Mouse (Mus musculus) ES-E14 (cell line): ENCODE measurements around the gene Haus8. TPM values are rescaled to one million over a fixed set of nuclear protein-coding genes. Genes with fewer than 3 reads are reported as not detected.
"Not testable (repeated sequence)": the region's sequence is repeated elsewhere in the genome, so short reads cannot be mapped to it uniquely, and the experiment has no call there.

Experiments used
- DNase-seq: peaks from one replicate; pipeline ENCODE4 v3.0.0-alpha.2; 2013; ENCODE audit warnings: low read depth, low spot score
- H3K27ac ChIP-seq: 2 replicates; pipeline ENCODE4 v1.5.1; 2012; ENCODE audit warnings: low read depth, mild to moderate bottlenecking, low read length, moderate library complexity, mixed read lengths; ENCODE audit not compliant: poor library complexity, insufficient read depth, severe bottlenecking
- H3K36me3 ChIP-seq: 2 replicates; pipeline ENCODE4 v1.6.1; 2012; ENCODE audit warnings: mild to moderate bottlenecking, low read length, moderate library complexity, mixed read lengths; ENCODE audit not compliant: control insufficient read depth, poor library complexity, insufficient read depth, severe bottlenecking
- H3K4me1 ChIP-seq, 2 experiments: fragments of 150-350 bp in 1 of 2; sonication (generic) in 1 of 2; 2 replicates each; pipeline ENCODE4 v1.6.1; 2012; ENCODE audit warnings: low read length in 2 of 2, mild to moderate bottlenecking in 1 of 2, mixed read lengths in 1 of 2; ENCODE audit not compliant: control insufficient read depth in 2 of 2, insufficient read depth in 2 of 2, poor library complexity in 1 of 2
- H3K4me3 ChIP-seq, 2 experiments: fragments of 150-350 bp in 1 of 2; sonication (generic) in 1 of 2; 2 replicates each; pipeline ENCODE4 v1.5.1; 2012; ENCODE audit warnings: low read length in 2 of 2, low read depth in 1 of 2, mild to moderate bottlenecking in 1 of 2, mixed read lengths in 1 of 2; ENCODE audit not compliant: insufficient read depth in 1 of 2, poor library complexity in 1 of 2, severe bottlenecking in 1 of 2
- H3K9ac ChIP-seq: 2 replicates; pipeline ENCODE4 v1.6.1; 2012; ENCODE audit warnings: low read depth, mild to moderate bottlenecking, low read length, mixed read lengths; ENCODE audit not compliant: poor library complexity, insufficient read depth, severe bottlenecking
- H3K9me3 ChIP-seq: fragments of 150-350 bp; sonication (generic); 2 replicates; pipeline ENCODE4 v1.6.1; 2012; ENCODE audit warnings: low read depth, mild to moderate bottlenecking, low read length; ENCODE audit not compliant: control insufficient read depth, insufficient read depth
- CHD2 ChIP-seq: IDR thresholded peaks from 2 replicates; pipeline ENCODE4 v1.6.1; 2014; ENCODE audit warnings: mild to moderate bottlenecking, low read depth, low read length, inconsistent platforms
- HCFC1 ChIP-seq: IDR thresholded peaks from 2 replicates; pipeline ENCODE4 v1.6.1; 2012; ENCODE audit warnings: low read length, inconsistent platforms, borderline replicate concordance; ENCODE audit not compliant: insufficient read depth
- MAFK ChIP-seq: IDR thresholded peaks from 2 replicates; pipeline ENCODE4 v1.6.1; 2014; ENCODE audit warnings: mild to moderate bottlenecking, low read depth, low read length, inconsistent platforms; ENCODE audit not compliant: insufficient read depth
- ZC3H11A ChIP-seq: IDR thresholded peaks from 2 replicates; pipeline ENCODE4 v1.6.1; 2012; ENCODE audit warnings: low read depth, mild to moderate bottlenecking, inconsistent platforms, low read length, borderline replicate concordance
- ZNF384 ChIP-seq: IDR thresholded peaks from 2 replicates; pipeline ENCODE4 v1.6.1; 2012; ENCODE audit warnings: low read depth, low read length, inconsistent platforms
- in situ Hi-C, 2 experiments: fragments of 600-800 bp; cut with MboI; formaldehyde crosslinking; loops; one replicate each; pipeline ENCODE4 v1.15.1; 2025; ENCODE audit warnings: low sequenced_read_pairs in 2 of 2, inconsistent platforms in 1 of 2; ENCODE audit not compliant: unreplicated experiment in 2 of 2
- total RNA-seq: library from RNA; depleted of rRNA; stranded (reverse); fragments of 300-350 nt; gene quantifications from 2 replicates; pipeline ENCODE4 v1.2.3, GENCODE M21; 2012

Haus8 gene
- total RNA-seq, 1 experiment: 39.3 TPM

DNA sequence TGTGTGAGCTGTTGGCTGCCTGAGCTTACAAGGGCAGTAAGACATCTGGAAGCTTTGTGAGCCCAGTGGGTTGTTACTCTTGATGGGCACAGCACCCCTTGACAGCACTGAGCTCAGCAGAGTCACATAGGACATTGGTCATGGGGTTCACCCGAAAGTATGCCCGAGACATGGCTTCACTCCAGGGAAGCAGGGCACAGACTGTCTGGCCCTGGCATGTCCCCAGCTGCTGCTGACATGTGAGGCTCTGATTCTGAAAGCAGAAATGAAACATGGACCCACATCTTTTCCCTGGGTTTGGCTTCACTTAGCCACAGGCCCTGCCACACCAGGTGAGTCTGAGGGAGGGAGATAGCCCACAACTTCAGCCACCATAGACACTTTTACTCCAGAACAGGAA lies 24.1 kb upstream of the Haus8 start:
- no peaks in the 10 kb centered on the region; the same call in 1 of the 2 replicates for H3K36me3 ChIP-seq

DNA sequence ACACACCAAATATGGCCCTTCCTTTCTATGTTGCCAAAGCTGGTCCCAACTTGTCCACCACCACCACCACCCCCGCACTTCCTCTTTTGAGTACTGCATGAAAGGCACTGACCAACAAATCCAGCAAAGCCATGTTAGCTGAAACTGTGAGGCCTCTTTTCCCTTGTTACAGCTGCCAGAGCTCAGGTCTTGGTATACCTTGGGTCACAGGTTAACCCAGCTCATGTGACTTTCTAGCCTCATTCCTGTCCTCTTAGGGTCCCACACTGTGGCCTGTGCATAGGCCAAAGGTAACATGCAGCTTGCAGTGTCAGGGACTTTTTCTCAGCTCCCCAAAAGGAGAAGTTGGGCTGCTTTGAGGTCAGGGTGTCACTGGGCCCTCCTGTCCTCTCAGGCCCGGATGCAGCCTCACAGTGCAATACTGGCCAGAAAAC lies 23.5 kb upstream of the Haus8 start:
- no peak for DNase-seq
- Histone ChIP-seq H3K4me3 (no peak overlapping the region), H3K36me3 (peaks cover 3% of the 10 kb centered on the region; the same call in 1 of the 2 replicates), H3K9ac (no peak overlapping the region), H3K27ac (no peak overlapping the region), H3K4me1 (no peaks in the 10 kb centered on the region), H3K9me3 (no peaks in the 10 kb centered on the region)
- no peak for TF ChIP-seq ZC3H11A
- no peak for TF ChIP-seq ZNF384
- no peak for TF ChIP-seq HCFC1
- no peak for TF ChIP-seq MAFK
- no peak for TF ChIP-seq CHD2
- in situ Hi-C loops: no loop called here

More for the DNA sequence above, 24.1 kb upstream of the Haus8 start:
- H3K27ac ChIP-seq: no peak overlapping the region
- no peaks in the 10 kb centered on the region for H3K9me3 ChIP-seq
- H3K4me3 ChIP-seq: no peak overlapping the region
- in situ Hi-C loops: no loop called here
- no peaks in the 10 kb centered on the region for H3K4me1 ChIP-seq
- DNase-seq: no peak
- TF ChIP-seq MAFK (no peak), CHD2 (no peak), ZNF384 (no peak), ZC3H11A (no peak), HCFC1 (no peak)
- no peak overlapping the region for H3K9ac ChIP-seq

DNA sequence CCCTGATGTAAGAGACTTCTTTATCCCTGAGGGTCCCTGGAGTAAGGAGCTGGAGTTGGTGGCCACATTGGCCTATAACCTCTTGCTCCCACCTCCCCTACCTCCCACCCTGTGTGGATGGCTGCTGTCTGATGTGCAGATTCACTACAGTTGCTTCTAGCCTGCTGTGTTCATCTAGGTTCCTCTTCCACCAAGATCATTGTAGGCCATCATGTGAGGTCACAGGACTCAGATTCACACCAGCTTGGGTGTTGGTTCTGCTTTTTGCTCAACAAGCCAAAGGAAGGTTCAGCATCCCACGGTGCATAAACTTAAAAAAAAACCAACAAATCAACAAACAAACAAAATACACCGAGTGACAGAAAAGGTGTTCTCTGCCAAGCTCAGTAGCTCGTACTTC lies 21.2 kb upstream of the Haus8 start:
- H3K9ac ChIP-seq, DNase-seq, H3K4me1 ChIP-seq, H3K9me3 ChIP-seq, in situ Hi-C loops, H3K27ac ChIP-seq, H3K4me3 ChIP-seq: not testable (repeated sequence)
- H3K36me3 ChIP-seq: peaks cover 18% of the 10 kb centered on the region; the same call in 1 of the 2 replicates

DNA sequence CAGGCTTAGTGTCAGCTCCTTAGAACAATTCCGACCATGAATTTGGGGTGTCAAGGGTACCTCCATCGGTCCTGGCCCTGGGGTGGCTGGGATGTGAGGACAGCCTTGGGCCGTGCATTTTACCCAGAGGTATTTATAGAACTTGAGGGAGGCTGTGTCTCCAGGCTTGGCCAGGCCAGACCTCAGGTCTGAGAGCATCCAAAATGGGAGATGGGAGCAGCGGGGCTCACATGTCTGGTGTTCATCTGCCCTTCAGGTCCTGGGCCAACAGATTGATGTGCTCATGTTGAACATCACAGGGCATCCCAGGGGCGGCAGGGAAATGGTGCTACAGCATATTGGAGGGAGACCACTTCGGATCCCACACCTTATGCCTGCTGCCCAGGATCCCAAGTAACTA lies 18.6 kb upstream of the Haus8 start:
- no peak overlapping the region for H3K4me3 ChIP-seq
- no peak overlapping the region for H3K27ac ChIP-seq
- TF ChIP-seq ZC3H11A (no peak), MAFK (no peak), ZNF384 (no peak), CHD2 (no peak), HCFC1 (no peak)
- H3K36me3 ChIP-seq: peaks cover 18% of the 10 kb centered on the region; the same call in 1 of the 2 replicates
- H3K9ac ChIP-seq: no peak overlapping the region
- in situ Hi-C loops: no loop called here
- H3K4me1 ChIP-seq: peaks cover 0 to 6% of the 10 kb centered on the region in 2 experiments; a peak in 1 of 4 replicates
- no peak for DNase-seq
- no peaks in the 10 kb centered on the region for H3K9me3 ChIP-seq

DNA sequence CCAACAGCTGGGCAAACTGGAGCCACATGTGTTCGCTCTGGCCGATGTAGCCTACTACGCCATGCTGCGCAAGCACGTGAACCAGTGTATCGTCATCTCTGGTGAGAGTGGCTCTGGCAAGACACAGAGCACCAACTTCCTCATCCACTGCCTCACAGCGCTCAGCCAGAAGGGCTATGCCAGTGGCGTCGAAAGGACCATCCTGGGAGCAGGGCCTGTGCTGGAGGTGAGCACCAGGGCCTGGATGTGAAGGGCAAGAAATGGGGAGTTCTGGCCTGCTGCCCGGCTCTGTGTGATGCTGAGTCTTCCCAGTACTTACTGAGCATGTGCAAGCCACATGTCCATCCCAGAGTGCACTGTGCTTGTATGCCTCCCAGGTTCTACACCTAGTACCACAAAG lies 18.2 kb upstream of the Haus8 start:
- Histone ChIP-seq H3K27ac (no peak overlapping the region), H3K9ac (no peak overlapping the region), H3K36me3 (peaks cover 18% of the 10 kb centered on the region; the same call in 1 of the 2 replicates), H3K4me3 (no peak overlapping the region), H3K9me3 (no peaks in the 10 kb centered on the region), H3K4me1 (peaks cover 0 to 6% of the 10 kb centered on the region in 2 experiments; a peak in 1 of 4 replicates)
- TF ChIP-seq HCFC1: no peak
- no peak for TF ChIP-seq CHD2
- no peak for TF ChIP-seq ZC3H11A
- TF ChIP-seq ZNF384: no peak
- no peak for TF ChIP-seq MAFK
- in situ Hi-C loops: no loop called here
- no peak for DNase-seq
